Mouse (Mus musculus) erythroblast, adult 5-6 weeks (primary cell): ENCODE measurements around the gene Pard6b. TPM values are rescaled to one million over a fixed set of nuclear protein-coding genes. Genes with fewer than 3 reads are reported as not detected.
"Not testable (repeated sequence)": the region's sequence is repeated elsewhere in the genome, so short reads cannot be mapped to it uniquely, and the experiment has no call there.

ENCODE experiments used
- ATAC-seq: replicated peaks from 2 replicates; pipeline ENCODE4 v1.8.0; 2016; ENCODE audit warnings: moderate number of reproducible peaks, mild to moderate bottlenecking, moderate TSS enrichment, inconsistent platforms; ENCODE audit not compliant: poor library complexity, low FRiP score, severe bottlenecking
- total RNA-seq, 2 experiments: library from RNA; stranded (forward) in 1 of 2; stranded (reverse) in 1 of 2; fragments of 150-400 nt in 1 of 2; fragments of 200-764, 138-1000 nt in 1 of 2; gene quantifications; 2 replicates each; pipeline versions ENCODE4 v1.2.3 to v1.2.4; 2015 to 2017; ENCODE audit warnings: low replicate concordance in 2 of 2

The Pard6b gene
- total RNA-seq, 2 experiments from 2014 or later = not detected

- ATAC-seq = no peak
Observed at GRCm38 (mm10) chr2:168093077-168093476, 12.3 kb downstream of the Pard6b start.

GRCm38 (mm10) chr2:168095077-168095476, 14.3 kb downstream of the Pard6b start:
- no peak for ATAC-seq

- ATAC-seq = no peak
Observed at GRCm38 (mm10) chr2:168096487-168096886, 15.7 kb downstream of the Pard6b start.

GRCm38 (mm10) chr2:168098040-168098439, 17.2 kb downstream of the Pard6b start:
- ATAC-seq = no peak

- ATAC-seq = no peak
Observed at GRCm38 (mm10) chr2:168100008-168100407, 19.2 kb downstream of the Pard6b start.

GRCm38 (mm10) chr2:168101805-168102204, 21.0 kb downstream of the Pard6b start:
- ATAC-seq = no peak

GRCm38 (mm10) chr2:168103341-168103740, 22.5 kb downstream of the Pard6b start:
- ATAC-seq = no peak

- no peak for ATAC-seq
Observed at GRCm38 (mm10) chr2:168104375-168105144, 23.8 kb downstream of the Pard6b start.

- ATAC-seq = no peak
Observed at GRCm38 (mm10) chr2:168105271-168105670, 24.5 kb downstream of the Pard6b start.

- ATAC-seq = no peak
Observed at GRCm38 (mm10) chr2:168106701-168107178, 25.9 kb downstream of the Pard6b start.

- ATAC-seq = no peak
Observed at GRCm38 (mm10) chr2:168107356-168107755, 26.6 kb downstream of the Pard6b start.

- not testable (repeated sequence) for ATAC-seq
Observed at GRCm38 (mm10) chr2:168107901-168108300, 27.1 kb downstream of the Pard6b start.

- ATAC-seq = peak; percentile 66
Observed at GRCm38 (mm10) chr2:168111902-168112301, 31.1 kb downstream of the Pard6b start.

- no peak for ATAC-seq
Observed at GRCm38 (mm10) chr2:168113263-168113662, 32.5 kb downstream of the Pard6b start.

- ATAC-seq = no peak
Observed at GRCm38 (mm10) chr2:168113692-168114091, 32.9 kb downstream of the Pard6b start.

GRCm38 (mm10) chr2:168114699-168115350, 34.0 kb downstream of the Pard6b start:
- ATAC-seq = no peak

GRCm38 (mm10) chr2:168115826-168116225, 35.0 kb downstream of the Pard6b start:
- no peak for ATAC-seq

- ATAC-seq = peak; percentile 48
Observed at GRCm38 (mm10) chr2:168117147-168117546, 36.3 kb downstream of the Pard6b start.

- no peak for ATAC-seq
Observed at GRCm38 (mm10) chr2:168117553-168117952, 36.7 kb downstream of the Pard6b start.

GRCm38 (mm10) chr2:168117967-168118366, 37.2 kb downstream of the Pard6b start:
- ATAC-seq = no peak

GRCm38 (mm10) chr2:168118456-168118855, 37.7 kb downstream of the Pard6b start:
- no peak for ATAC-seq
